Mouse (Mus musculus) small intestine, adult 2 months (tissue): ENCODE results near the gene Gm21958. TPM values are rescaled to one million over a fixed set of nuclear protein-coding genes. Genes with fewer than 3 reads are reported as not detected.
A peak's percentile ranks its signal among the peaks of the same experiment; 100 is the strongest.
"Not testable (repeated sequence)": the region's sequence is repeated elsewhere in the genome, so short reads cannot be mapped to it uniquely, and the experiment has no call there.

Experiments
- H3K27ac ChIP-seq: fragments of 200-500 bp; 2 replicates; pipeline ENCODE4 v1.5.1; 2012; ENCODE audit warnings: low read depth, low read length, control low read depth, inconsistent platforms; ENCODE audit not compliant: insufficient read depth
- H3K27me3 ChIP-seq: fragments of 200-500 bp; 2 replicates; pipeline ENCODE4 v1.6.1; 2012; ENCODE audit warnings: mild to moderate bottlenecking, moderate library complexity, low read length, inconsistent platforms; ENCODE audit not compliant: control insufficient read depth, insufficient read depth
- H3K36me3 ChIP-seq: fragments of 200-500 bp; 2 replicates; pipeline ENCODE4 v1.6.1; 2012; ENCODE audit warnings: mild to moderate bottlenecking, low read length, control low read depth, inconsistent platforms; ENCODE audit not compliant: control insufficient read depth, insufficient read depth
- H3K4me1 ChIP-seq: fragments of 200-500 bp; 2 replicates; pipeline ENCODE4 v1.6.1; 2012; ENCODE audit warnings: low read length, inconsistent platforms, mixed read lengths; ENCODE audit not compliant: control insufficient read depth, insufficient read depth, insufficient read length
- H3K4me3 ChIP-seq: fragments of 200-500 bp; 2 replicates; pipeline ENCODE4 v1.5.1; 2012; ENCODE audit warnings: low read depth, mild to moderate bottlenecking, control low read depth, inconsistent platforms, low read length, moderate library complexity
- CTCF ChIP-seq: fragments of 200-500 bp; IDR thresholded peaks from 2 replicates; pipeline ENCODE4 v1.5.1; 2012; ENCODE audit warnings: low read depth, mild to moderate bottlenecking, control low read depth, inconsistent platforms, low read length, moderate library complexity, mixed read lengths; ENCODE audit not compliant: insufficient replicate concordance, insufficient read length; ENCODE audit errors: extremely low read depth
- POLR2A ChIP-seq: fragments of 200-500 bp; IDR thresholded peaks from 2 replicates; pipeline ENCODE4 v1.6.1; 2012; ENCODE audit warnings: low read depth, mild to moderate bottlenecking, control low read depth, inconsistent platforms, low read length, moderate library complexity
- WGBS: fragments of 180-500 bp; shearing (Covaris S2); methylation state at CpG from one replicate; pipeline ENCODE4 v1.1.7; 2018; 5-methylcytosine and 5-hydroxymethylcytosine counted together
- polyA plus RNA-seq: library from polyadenylated mRNA; depleted of rRNA; stranded (reverse); fragments of >200 nt; gene quantifications from 2 replicates; pipeline ENCODE4 v1.2.3, GENCODE M21; 2012

The Gm21958 gene
- polyA plus RNA-seq, 1 experiment = not detected

GRCm38 (mm10) chr3:54723741-54724500 lies 9.8 kb upstream of the Gm21958 start:
- Histone ChIP-seq H3K4me3 (no peak overlapping the region), H3K4me1 (no peaks in the 10 kb centered on the region), H3K27ac (no peak overlapping the region), H3K27me3 (no peaks in the 10 kb centered on the region), H3K36me3 (peaks cover 46% of the 10 kb centered on the region)
- WGBS = 73% methylated on average over 10 of the region's 10 CpGs
- TF ChIP-seq CTCF (no peak), POLR2A (no peak)

DNA sequence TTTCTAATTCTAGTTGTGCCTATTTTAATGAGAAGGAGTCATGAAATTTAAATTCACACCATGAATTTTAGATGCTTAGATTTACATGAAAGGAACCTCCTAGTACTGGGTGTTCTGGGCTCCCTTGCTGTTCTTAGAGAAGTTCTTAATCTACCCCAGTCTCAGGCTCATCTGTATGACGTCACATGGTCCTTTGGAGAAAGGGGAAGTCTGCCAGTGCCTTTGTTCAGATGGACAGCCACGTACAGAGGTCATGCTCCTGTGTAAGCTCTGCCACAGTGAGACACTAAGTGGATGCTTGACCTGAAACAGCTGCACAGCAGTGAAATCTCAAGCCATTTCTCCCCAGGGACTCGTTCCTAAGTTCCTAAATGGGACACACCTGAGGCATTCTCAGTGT lies 4.8 kb upstream of the Gm21958 start:
- Histone ChIP-seq H3K4me3 (no peak overlapping the region), H3K4me1 (no peaks in the 10 kb centered on the region), H3K36me3 (peaks cover 61% of the 10 kb centered on the region), H3K27me3 (no peaks in the 10 kb centered on the region), H3K27ac (no peak overlapping the region)
- WGBS = 77% methylated on average over 3 of the region's 3 CpGs
- TF ChIP-seq CTCF (no peak), POLR2A (no peak)

DNA sequence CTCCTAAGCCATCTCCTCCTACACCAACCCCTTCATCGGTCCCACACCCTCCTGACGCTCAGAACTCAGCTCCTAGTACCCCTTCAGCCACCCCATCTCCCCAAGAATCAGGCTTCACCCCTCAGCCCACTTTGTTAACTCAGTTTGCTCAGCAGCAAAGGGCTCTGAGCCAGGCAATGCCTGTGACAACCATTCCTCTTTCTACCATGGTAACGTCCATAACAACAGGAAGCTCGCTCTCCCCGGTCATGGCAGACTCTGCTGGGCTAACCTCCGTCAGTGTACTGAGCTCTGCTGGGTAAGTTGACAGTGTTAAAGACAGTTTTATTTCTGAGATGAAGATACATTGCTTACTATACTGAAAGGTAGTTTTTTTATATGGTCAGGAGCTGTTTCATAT lies 3.2 kb upstream of the Gm21958 start:
- Histone ChIP-seq H3K27ac (no peak overlapping the region), H3K4me3 (no peak overlapping the region), H3K36me3 (peaks cover 61% of the 10 kb centered on the region), H3K27me3 (no peaks in the 10 kb centered on the region), H3K4me1 (no peaks in the 10 kb centered on the region)
- WGBS = 84% methylated on average over 6 of the region's 6 CpGs
- no peak for TF ChIP-seq CTCF

DNA sequence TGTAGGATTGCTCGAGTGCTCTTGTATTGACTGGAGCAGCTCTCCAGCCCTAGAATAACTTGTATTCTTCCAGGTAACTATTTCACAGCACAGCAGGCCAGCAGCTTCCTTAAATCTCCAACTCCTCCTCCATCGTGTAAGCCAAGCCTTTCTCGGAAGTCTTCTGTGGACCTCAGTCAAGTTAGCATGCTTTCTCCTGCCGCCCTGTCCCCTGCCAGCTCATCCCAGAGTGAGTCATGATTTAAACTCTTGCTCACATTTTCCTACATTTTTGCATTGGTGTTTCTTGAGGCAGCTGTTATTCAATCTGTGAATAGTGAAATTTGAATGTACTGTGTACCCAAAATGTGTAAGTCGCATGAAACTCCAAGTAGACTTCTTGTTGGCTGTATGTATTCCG lies 1.3 kb upstream of the Gm21958 start:
- Histone ChIP-seq H3K36me3 (peaks cover 61% of the 10 kb centered on the region), H3K27ac (no peak overlapping the region), H3K27me3 (no peaks in the 10 kb centered on the region), H3K4me3 (no peak overlapping the region), H3K4me1 (no peaks in the 10 kb centered on the region)
- 86% methylated on average over 6 of the region's 6 CpGs for WGBS
- TF ChIP-seq POLR2A = no peak
- no peak for TF ChIP-seq CTCF

GRCm38 (mm10) chr3:54708972-54709371 lies 5.2 kb downstream of the Gm21958 start:
- Histone ChIP-seq H3K36me3 (peaks cover 60% of the 10 kb centered on the region), H3K4me3 (no peak overlapping the region), H3K4me1 (no peaks in the 10 kb centered on the region), H3K27ac (peak overlapping the region; percentile 69; the same call in 1 of the 2 replicates), H3K27me3 (no peaks in the 10 kb centered on the region)
- no peak for TF ChIP-seq POLR2A
- no peak for TF ChIP-seq CTCF
- WGBS = 84% methylated on average over 9 of the region's 9 CpGs

GRCm38 (mm10) chr3:54704106-54704505 lies 10.0 kb downstream of the Gm21958 start:
- 92% methylated on average over 8 of the region's 8 CpGs for WGBS
- H3K36me3 ChIP-seq = peaks cover 54% of the 10 kb centered on the region

DNA sequence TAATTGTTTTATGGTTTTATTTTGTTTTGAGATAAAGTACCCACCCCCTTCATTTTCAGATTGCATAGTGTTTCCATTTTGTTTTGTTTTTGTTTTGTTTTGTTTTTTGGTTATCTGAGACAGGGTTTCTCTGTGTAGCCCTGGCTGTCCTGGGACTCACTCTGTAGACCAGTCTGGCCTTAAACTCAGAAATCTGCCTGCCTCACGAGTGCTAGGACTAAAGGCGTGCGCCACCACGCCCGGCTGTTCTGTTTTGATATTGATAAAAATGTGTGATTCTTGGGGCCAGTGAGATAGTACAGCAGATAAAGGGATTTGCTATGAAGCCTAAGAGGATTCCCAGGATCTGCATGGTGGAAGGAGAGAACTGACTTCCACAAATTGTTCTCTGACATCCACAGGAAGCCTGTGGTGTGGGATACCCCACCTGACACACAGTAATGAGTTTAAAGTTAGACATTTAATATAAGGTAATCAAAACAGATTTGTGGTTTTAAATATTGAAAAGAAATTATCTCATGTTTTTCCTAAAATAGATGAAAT lies 14.3 kb downstream of the Gm21958 start:
- TF ChIP-seq POLR2A (no peak), CTCF (no peak)
- Histone ChIP-seq H3K36me3 (peaks cover 49% of the 10 kb centered on the region), H3K27me3 (no peaks in the 10 kb centered on the region), H3K27ac (no peak overlapping the region), H3K4me3 (no peak overlapping the region), H3K4me1 (no peaks in the 10 kb centered on the region)
- WGBS = 52% methylated on average over 5 of the region's 5 CpGs

More at GRCm38 (mm10) chr3:54704106-54704505, 10.0 kb downstream of the Gm21958 start:
- H3K27me3 ChIP-seq, H3K4me1 ChIP-seq, H3K27ac ChIP-seq, H3K4me3 ChIP-seq: not testable (repeated sequence)

DNA sequence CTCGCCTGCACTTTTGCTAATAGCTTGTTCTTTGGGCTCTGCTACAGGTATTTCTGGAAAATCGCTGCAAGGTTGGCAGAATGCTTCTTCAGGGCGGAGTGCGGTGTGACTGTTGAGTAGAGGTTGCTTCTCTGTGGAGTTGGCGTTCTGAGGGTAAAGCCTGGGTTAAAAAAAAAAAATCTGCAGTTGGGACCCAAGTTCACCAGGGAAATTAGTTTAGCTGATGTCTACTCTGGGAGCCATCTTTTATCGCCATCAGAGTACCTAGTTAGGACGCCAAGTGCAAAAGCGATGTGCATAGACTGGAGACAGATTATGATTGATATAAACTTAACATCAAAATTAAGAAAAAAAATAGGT lies 21.1 kb downstream of the Gm21958 start:
- H3K27me3 ChIP-seq = no peaks in the 10 kb centered on the region
- WGBS = under 1% methylated on average over 8 of the region's 8 CpGs
- no peaks in the 10 kb centered on the region for H3K4me1 ChIP-seq
- peak overlapping the region; percentile 76 for H3K27ac ChIP-seq
- TF ChIP-seq CTCF = no peak
- no peak for TF ChIP-seq POLR2A
- peak overlapping the region; percentile 94 for H3K4me3 ChIP-seq
- H3K36me3 ChIP-seq = peaks cover 20% of the 10 kb centered on the region
